Mouse (Mus musculus): ENCODE measurements around the gene Cfap77. TPM values are rescaled to one million over a fixed set of nuclear protein-coding genes. Genes with fewer than 3 reads are reported as not detected.

Cfap77 gene
- polyA plus RNA-seq, 1 experiment from 2014 or later = 0.71 TPM

DNA sequence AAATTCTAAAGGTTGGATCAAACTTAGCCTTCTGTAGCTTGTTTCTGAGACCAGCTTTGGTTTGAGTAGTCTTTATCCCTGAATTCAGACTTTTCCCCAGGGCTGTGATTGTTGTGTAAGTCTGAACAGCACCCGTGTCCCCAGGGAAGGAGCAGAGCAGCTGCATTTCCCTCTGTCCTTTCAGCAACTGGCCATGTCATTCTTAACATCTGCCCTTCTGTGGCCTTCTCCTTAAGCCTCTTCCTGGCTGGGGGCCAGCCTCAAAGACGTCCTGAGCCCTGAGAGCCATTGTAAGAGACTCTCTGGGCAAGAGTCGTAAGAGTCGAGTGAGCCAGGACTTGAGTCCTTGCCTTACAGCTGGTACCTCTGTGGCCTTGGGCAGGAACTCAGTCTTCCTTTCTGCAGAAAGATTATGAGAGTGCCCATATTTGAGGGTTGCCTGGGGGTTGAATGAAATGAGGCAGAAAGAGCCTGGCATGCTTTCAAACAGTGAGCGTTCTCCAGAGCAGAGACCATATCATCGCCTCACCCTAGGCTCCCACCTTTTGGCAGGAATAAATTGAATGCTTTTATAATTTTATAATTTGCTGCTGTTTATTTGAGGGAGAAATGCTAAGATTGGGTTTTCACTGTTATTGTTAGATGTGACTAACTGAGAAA, 171.9 kb downstream of the Cfap77 start:
- no peak overlapping the region for H3K9ac ChIP-seq (ENCODE audit: low read depth, low read length)
- ATAC-seq (replicated peaks; ENCODE audit: low FRiP score) = no peak
- no peak overlapping the region for H3K4me3 ChIP-seq (ENCODE audit: low read depth, low read length)
- no peaks in the 10 kb centered on the region for H3K27me3 ChIP-seq (replicated peaks; ENCODE audit: control insufficient read depth, insufficient read depth, low read length)
- H3K9me3 ChIP-seq (ENCODE audit: control insufficient read depth, low read length) = no peaks in the 10 kb centered on the region
- WGBS = 90% methylated on average over 6 of the region's 6 CpGs
- no peak overlapping the region for H3K27ac ChIP-seq (ENCODE audit: low read depth, low read length)
- DNase-seq (ENCODE audit: low spot score) = no peak
- H3K4me2 ChIP-seq = no peak overlapping the region
- peaks cover 19% of the 10 kb centered on the region for H3K36me3 ChIP-seq (ENCODE audit: control insufficient read depth, insufficient read depth, low read length)
- no peaks in the 10 kb centered on the region; the same call in 1 of the 2 replicates for H3K4me1 ChIP-seq (replicated peaks; ENCODE audit: control insufficient read depth, insufficient read depth, low read length)

DNA sequence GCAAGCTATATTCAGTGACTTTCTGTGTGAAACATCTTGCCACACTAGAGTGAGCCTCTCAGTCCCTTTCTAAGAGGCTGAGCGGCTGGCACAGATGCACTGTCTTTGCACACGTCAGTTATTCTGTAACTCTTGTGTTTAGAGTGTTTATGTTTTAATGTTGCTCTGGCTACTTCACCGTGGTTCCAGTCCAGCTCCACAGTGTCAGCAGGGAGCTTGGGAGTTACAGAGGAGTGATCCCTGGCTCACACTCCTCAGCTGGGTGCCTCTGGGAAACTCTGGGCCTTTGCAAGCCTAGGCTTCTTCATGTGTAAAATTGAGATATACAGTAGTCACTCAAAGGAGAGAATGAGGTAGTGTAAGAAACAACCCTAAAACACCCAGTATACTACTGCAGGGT, 172.8 kb downstream of the Cfap77 start:
- ATAC-seq (replicated peaks; ENCODE audit: low FRiP score) (no peak), DNase-seq (ENCODE audit: low spot score) (no peak)
- Histone ChIP-seq H3K9me3 (ENCODE audit: control insufficient read depth, low read length) (no peaks in the 10 kb centered on the region), H3K4me1 (replicated peaks; ENCODE audit: control insufficient read depth, insufficient read depth, low read length) (no peaks in the 10 kb centered on the region; the same call in 1 of the 2 replicates), H3K27me3 (replicated peaks; ENCODE audit: control insufficient read depth, insufficient read depth, low read length) (no peaks in the 10 kb centered on the region), H3K27ac (ENCODE audit: low read depth, low read length) (no peak overlapping the region), H3K36me3 (ENCODE audit: control insufficient read depth, insufficient read depth, low read length) (peaks cover 19% of the 10 kb centered on the region), H3K9ac (ENCODE audit: low read depth, low read length) (no peak overlapping the region), H3K4me3 (ENCODE audit: low read depth, low read length) (no peak overlapping the region), H3K4me2 (no peak overlapping the region)
- WGBS = 90% methylated on average over 3 of the region's 3 CpGs

DNA sequence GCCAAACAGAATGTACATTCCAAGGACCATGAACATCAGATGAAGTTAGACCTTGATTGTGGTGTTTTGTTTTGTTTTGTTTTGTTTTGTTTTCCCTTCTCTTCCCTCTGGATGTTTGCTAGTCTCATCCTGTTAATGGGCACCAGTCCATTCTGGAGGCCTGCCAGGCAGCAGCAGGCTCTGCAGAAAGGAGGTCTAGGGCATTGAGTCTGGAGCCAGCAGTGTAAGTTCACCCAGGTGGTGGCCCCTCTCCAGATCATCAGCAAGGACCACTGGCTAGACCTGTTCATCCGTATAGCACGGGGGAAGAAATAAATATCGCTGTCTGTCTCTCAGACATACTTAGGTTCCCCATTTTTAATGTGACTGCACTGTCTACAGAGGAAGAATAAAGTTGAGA, 173.6 kb downstream of the Cfap77 start:
- Histone ChIP-seq H3K4me3 (ENCODE audit: low read depth, low read length) (no peak overlapping the region), H3K27ac (ENCODE audit: low read depth, low read length) (no peak overlapping the region), H3K9me3 (ENCODE audit: control insufficient read depth, low read length) (no peaks in the 10 kb centered on the region), H3K9ac (ENCODE audit: low read depth, low read length) (no peak overlapping the region), H3K27me3 (replicated peaks; ENCODE audit: control insufficient read depth, insufficient read depth, low read length) (no peaks in the 10 kb centered on the region), H3K4me1 (replicated peaks; ENCODE audit: control insufficient read depth, insufficient read depth, low read length) (no peaks in the 10 kb centered on the region; the same call in 1 of the 2 replicates), H3K4me2 (no peak overlapping the region), H3K36me3 (ENCODE audit: control insufficient read depth, insufficient read depth, low read length) (peaks cover 19% of the 10 kb centered on the region)
- ATAC-seq (replicated peaks; ENCODE audit: low FRiP score) (no peak), DNase-seq (ENCODE audit: low spot score) (no peak)
- WGBS = 97% methylated on average over 3 of the region's 3 CpGs

Other genes with a start within 250 kb of the Cfap77 start
- 19.2 and 20.1 TPM in 2 replicates for gene Gtf3c4, start 214.7 kb downstream of the Cfap77 start, polyA plus RNA-seq (2014; fragmentation: Nextera tagmentation; extraction: Ambion mirVana)
- 15.5 and 16.4 TPM in 2 replicates for gene Ddx31, start 214.7 kb downstream of the Cfap77 start, polyA plus RNA-seq (2014; fragmentation: Nextera tagmentation; extraction: Ambion mirVana)
- not detected in 2 replicates for gene Barhl1, start 138.4 kb downstream of the Cfap77 start, polyA plus RNA-seq (2014; fragmentation: Nextera tagmentation; extraction: Ambion mirVana)
- 11.0 and 11.1 TPM in 2 replicates for gene Ttf1, start 5.2 kb upstream of the Cfap77 start, polyA plus RNA-seq (2014; fragmentation: Nextera tagmentation; extraction: Ambion mirVana)
- 6.8 and 10.1 TPM in 2 replicates for gene Setx, start 69.1 kb upstream of the Cfap77 start, polyA plus RNA-seq (2014; fragmentation: Nextera tagmentation; extraction: Ambion mirVana)
- gene Ntng2, start 197.9 kb upstream of the Cfap77 start, polyA plus RNA-seq (2014; fragmentation: Nextera tagmentation; extraction: Ambion mirVana) = not detected in 2 replicates

All from liver, embryonic 11.5 days (tissue).